Mouse (Mus musculus) A20 (cell line): ENCODE measurements at regions not wholly inside any gene's neighbourhood (a gene's known extent, or its start where the extent isn't known, plus 50 kb on each side); places are given as distances from the start of the nearest gene placed in this dataset.

ENCODE experiments used
- DNase-seq: peaks from one replicate; pipeline ENCODE4 v3.0.0-alpha.2; 2011; ENCODE audit warnings: low read depth, low spot score

DNA sequence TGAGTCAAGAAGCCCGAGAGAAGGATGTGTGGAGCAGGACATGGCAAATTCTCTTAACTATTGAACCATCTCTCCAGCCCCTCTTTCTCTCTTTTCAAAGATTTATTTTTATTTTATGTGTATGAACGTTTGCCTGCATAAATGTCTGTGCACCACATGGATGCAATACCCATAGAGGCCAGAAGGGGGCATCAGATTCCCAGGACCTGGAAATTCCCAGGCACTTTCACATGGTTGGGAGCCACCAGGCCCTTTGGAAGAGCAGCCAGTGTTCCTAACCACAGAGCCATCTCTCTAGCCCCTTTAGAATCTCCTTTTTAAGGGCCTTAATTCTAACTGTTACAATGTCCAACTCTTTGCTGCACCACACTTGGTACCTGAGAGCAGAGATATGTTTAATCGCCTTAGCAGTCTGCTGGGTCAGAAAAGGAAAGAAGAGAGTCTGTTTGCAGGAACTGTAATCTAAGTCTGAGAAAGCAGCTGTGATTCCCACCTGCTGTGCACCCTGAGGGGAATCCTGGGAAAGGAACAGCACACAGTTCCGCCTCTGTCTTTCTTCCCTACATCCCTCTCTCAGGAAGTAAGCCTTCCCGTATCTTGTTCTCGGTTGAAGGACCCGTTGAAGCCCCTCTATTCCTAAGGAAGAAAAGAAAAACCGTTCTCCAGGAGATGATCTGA is 186.8 kb downstream of the Katnal1 start:
- DNase-seq = no peak

DNA sequence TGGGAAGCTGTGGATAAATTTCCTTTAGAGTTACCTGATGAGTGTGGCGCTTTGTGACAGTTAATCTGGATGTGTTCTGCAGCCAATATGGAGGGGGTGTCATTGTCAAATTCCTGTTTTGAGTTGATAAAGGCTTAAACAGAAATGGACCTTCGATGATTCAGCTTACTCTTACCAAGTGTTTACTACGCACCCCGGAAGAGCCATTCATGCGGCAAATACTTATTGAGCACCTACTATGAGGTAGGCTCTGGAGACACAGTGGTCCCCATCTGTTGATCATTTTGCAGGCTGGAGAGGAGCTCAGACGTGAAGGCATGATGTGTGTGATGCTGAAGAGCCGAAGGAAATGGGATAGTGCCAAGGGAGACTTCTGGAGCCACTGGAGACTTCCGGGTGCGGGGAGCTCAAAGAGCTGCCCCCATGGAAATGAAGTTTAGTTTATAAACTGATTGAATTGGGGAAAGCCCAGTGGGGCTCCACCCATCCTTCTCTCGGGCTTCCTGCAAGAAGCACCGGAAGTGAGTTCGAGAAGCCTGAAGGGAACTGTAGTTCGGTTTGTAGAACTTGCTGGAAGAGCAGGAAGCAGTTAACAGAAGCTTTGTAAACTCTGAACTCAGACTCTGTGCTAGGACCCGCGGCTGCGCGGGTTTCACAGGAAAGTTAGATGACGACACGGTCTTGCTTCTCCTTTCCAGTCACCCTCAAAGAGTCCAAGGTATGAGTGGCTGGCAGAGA is 187.7 kb downstream of the Katnal1 start:
- peak; percentile 93 for DNase-seq

DNA sequence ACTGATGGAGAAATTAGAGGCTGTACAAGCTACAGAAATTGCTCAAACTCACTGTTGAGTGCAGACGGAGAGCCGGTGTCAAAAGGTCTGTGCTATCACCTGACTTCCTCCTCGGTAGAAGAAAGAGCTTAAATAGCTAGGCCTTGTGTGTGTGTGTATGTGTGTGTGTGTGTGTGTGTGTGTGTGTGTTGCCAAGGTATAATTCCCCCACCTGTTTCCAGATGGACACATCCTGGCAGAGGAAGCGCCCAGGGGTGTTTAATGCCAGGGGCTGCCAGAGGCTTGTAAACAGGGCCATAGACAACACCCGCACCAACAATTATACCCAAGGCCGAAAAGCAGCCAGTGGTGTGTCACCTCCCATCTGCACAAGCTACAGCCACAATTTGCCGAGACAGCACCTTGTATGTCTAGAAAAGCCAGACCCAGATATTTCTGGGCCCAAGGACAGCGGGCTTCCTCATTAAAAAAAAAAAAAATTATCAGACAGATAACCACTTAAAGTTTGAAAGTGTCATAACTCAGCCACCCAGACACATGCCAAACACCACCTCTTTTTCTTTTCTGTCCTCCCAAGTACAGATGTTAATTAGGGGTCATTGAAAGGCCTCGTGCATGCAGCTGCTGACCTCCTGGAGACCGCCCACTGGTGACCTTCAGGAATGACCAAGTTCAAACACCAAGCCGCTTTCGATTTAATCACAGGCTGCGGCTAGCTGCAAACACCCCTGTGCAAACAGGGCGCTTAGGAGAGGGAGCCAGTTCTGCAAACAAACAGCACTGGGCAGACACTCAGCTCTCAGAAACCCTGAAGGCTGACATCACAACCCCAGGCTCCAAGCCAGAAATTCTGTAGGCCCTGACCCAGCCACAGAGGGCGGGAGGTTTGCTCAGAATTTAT is 188.0 kb upstream of the Ubl3 start:
- peak; percentile 83 for DNase-seq

DNA sequence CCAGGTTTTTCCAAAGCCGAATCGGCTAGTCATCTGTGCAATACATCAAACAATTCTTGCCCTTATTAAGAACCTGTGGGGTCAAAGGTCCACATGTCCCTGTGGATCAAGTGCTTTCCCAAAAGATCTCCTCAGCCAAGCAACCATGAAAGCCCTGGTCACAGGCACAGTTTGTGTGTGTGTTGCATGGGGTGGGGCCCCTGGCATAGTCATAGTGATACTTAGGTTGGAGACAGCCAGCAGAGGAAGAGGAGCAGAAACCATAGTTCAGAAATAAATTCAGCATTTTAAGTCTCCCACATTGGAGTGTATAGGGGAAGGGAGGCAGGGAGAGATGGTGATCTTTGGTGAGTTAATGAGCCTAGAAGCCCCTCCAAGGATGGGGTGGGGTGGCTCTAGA is 187.1 kb upstream of the Ubl3 start:
- DNase-seq = peak; percentile 87

DNA sequence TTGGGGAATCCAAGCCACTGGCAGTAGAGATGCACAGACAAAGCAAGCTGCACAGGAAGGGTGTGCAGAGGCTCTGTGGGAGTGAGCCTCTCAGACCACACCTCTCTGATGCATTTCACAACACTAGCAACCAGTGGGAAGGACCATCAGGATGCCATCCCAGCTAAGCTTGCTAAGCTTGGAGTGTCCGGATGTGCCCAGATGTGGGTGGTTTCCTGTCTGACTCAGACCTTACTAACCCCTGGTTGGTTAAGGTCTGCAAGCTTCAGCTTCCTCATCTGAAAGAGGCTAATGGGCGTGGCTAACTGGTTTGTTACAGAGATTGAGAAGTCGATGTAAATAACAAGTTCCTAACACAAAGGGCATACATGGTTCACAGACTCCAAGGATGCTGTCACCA is 186.6 kb upstream of the Ubl3 start:
- DNase-seq = peak; percentile 94

DNA sequence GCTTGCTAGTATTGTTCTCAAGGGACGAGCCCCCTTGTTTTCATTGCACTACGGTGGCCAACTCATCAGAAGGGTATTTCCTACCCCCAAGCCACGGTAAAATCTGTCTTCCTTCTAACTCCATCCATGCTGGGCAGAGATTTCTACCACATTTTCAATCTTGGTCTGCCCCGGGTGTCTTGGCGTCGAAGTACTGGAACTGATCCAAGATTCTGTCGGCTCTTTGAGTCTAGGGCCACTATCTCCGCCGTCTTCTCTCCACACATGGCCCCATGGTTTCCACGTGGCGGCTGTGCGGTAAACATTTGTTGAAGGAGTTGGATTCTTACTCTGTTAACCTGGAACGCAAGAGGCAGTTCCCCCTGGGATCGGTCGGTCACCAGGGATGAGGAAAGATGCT is 177.0 kb upstream of the Ubl3 start:
- no peak for DNase-seq

DNA sequence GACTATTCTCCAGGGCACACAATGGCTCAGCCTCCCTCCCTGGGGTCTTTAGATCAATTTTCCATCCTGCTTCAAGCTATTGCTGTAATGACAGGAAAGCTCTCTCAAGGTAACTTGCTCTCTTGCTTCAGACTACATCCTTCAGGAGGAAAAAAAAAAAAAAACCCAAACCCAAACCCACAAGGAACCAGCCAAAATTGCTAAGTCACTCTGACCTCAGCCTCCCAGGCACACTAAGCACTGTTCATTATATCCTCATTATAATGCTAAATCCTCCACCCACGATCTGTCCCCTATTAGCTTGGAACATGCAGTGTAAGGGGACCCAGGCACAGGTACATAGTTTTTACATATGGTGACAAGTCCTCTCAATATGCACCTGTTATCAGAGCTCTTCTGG is 175.9 kb upstream of the Ubl3 start:
- no peak for DNase-seq

DNA sequence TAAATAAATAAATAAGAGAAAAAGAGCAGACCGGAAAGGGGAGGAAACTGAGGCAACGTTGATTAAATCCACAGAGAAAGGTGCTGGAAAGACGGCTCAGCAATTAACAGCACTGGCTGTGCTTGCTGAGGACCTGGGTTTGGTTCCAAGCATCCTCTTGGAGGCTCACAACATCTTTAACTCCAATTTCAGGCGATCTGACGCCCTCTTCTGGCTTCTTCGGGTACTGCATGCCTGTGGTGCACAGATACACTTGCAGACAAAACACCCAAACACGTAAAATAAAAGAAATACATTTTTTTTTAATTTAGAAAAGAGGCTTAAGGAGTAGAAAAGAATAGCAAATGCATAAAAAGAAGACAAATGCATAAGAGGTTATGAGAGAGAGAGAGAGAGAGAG is 173.9 kb upstream of the Ubl3 start:
- no peak for DNase-seq

DNA sequence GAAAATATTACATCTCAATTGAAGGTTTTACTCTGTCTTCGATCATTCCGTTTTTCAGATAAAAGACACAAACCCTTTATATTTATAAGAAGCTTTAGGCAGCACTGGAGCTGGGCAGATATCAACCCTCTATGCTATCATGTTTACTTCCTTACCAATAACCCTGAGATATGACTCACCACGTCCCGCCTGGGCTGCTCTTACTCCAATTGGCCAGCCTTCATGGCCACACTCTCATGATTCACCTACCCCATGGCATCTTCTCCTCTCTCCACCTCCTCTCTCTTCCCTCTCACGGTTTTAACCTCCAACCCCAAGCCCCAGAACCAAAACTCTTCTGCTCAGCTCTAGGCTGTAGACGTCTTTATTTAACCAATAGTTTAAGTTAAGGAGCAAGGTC is 171.9 kb upstream of the Ubl3 start:
- DNase-seq = no peak

DNA sequence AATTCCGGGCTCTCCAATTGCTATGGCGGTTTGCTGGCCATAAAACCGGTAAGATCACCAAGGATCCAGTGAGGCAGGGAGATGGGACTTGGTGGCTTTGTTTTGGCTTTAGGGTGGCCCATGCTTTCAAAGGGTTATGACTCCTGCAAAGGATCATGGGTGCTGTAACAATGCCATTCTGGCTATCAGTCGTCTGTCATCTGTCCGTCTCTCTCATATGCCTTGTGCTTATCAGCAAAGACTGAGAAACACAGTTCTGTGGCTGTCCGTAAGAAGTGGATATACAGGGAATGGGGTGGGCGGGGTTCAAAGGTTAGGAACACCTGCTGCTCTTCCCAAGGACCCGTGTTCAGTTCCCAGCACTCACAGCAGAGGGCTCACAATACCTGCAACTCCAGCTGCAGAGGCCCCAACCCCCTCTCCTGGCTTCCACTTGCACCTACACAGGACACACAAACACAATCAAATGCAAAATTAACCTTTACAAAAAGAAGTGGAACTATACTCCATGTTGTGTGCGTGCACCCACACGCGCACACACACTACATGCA is 171.2 kb upstream of the Ubl3 start:
- DNase-seq = no peak

DNA sequence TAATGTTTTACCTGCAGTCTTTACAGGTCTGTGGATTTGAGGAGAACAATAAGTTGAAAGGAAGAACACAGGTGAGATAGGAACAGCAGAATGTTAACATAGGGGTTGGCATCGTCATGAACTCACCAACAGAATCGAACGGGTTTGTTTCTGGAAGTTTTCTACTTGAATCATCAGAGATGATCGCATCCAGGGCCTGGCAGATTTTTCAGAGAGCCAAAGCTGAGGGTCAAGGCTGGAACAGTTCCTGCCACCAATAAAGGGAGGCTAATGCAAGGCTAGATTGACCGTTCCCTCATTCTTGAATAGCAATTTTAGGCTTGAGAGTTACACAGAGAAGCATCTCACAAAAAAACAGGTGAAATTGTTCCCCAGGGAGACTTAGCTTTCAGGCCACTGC is 168.0 kb upstream of the Ubl3 start:
- DNase-seq = no peak

DNA sequence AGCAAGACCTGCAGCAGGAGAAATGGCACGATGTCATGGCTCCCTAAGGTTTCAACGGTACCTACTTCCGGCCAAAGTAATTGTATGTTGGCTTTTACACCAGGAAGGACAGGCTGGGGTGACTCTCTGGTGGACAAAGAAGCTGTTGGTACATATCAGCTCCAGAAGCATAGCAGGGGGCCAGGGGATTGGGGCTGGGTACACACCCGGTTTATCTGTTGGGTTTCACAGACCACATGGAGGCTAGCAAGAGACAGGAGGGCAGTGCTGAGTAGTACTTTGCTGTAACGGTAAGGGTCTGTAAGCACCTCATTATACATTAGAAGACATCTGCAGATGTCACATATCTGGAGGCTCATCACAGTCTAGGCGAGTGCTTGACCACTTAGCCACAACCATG is 164.0 kb upstream of the Ubl3 start:
- no peak for DNase-seq

DNA sequence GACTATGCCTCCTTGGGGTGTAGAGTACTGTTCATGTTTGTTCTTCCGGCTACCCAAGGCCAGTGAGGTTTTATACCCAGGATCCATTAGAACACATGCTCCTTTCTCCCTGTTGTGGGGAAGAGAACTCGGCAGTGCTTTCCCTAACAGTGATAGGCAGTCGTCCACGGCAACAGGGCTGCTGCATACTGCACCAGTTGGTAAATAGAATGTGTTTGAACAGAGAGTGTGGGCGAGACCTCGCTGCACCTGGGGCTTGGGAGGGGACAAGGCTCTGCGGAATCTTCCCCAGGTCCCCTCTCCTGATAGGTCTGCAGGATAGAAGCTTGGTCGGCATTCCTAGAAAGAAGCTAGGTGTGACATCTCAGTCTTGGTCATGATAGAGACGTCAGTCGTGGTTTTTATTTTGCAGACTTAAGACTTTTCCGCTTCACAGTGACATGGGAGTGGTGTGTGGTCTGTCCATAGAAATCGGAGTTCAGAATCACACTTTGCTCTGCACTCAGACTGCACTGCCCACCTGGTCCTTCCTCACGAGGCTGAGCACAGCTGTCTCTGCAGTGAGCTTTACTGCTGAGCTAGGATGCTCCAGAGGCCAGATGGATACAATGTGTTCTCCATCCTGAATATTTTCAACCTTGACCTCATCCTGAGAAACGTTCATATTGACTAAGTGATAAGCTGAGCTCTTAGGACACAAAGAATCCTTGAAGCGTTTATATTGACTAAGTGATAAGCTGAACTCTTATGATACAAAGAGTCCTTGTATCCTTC is 162.8 kb upstream of the Ubl3 start:
- no peak for DNase-seq

DNA sequence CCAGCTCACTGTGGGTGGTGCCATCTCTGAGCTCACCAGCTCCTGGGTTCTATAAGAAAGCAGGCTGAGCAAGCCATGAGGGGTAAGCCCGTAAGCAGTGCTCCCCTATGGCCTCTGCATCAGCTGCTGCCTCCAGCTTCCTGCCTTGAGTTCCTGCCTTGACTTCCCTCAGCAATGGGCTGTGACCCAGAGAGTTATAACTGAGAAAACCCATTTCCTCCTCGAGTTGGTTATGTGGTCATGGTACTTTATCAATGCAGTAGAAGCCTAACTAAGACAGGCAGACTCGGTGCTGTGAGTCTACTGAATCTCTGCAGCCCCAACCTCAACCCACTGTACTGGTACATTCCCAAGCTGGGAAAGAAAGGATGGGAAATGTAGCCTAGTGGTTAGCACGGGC is 162.2 kb upstream of the Ubl3 start:
- no peak for DNase-seq

DNA sequence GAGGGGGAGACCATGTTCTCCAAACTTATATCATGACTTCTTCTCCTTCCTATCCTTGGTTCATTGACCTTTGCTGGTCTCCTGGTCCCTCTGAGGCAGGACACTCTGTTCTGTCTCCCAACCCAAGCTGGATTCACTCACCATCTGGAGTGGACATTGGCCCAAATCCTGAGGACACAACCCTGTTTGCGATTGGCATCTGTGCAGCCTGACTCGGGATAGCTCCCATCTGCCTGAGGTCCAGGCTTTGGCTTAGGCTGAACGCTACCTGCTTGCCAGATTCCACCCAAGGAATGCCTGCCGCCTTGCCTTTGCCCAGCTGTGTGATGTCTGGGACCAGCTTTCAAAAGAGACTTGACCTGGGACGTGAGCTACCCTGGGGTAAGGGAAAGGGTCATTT is 161.2 kb upstream of the Ubl3 start:
- no peak for DNase-seq

DNA sequence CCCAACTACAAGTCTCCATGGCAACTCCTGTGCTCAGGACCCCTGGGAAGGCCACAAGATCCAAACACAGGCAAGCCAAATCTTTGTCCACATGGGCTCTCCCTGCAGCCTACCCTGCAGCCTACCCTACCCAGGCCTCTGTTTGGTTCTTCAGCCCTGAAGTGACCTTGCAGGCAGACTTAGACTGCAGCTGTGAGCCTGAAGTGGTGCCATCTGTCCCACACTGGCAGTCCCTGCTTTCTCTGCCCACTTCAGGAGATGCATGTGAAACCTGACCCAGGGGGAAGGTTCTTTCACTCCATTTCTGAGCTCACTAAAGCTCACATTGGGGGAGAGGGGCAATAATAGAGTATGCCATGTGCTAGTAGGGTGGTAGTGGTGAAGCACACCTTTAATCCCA is 160.4 kb upstream of the Ubl3 start:
- DNase-seq = no peak

DNA sequence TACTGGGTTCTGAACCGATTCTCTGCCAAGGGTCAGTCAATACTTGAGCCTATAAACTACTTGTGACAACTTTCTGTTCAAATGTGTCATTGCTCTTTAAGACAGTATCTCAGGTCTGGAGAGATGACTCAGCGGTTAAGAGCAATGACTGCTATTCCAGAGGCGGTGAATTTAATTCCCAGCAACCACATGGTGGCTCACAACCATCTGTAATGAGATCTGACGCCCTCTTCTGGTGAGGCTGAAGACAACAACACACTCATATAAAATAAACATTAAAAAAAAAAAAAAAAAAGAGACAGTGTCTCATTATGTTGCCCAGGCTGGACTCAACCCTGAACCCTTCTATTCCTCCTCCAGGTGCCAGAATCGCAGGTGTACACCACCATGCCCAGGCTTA is 159.0 kb upstream of the Ubl3 start:
- no peak for DNase-seq

DNA sequence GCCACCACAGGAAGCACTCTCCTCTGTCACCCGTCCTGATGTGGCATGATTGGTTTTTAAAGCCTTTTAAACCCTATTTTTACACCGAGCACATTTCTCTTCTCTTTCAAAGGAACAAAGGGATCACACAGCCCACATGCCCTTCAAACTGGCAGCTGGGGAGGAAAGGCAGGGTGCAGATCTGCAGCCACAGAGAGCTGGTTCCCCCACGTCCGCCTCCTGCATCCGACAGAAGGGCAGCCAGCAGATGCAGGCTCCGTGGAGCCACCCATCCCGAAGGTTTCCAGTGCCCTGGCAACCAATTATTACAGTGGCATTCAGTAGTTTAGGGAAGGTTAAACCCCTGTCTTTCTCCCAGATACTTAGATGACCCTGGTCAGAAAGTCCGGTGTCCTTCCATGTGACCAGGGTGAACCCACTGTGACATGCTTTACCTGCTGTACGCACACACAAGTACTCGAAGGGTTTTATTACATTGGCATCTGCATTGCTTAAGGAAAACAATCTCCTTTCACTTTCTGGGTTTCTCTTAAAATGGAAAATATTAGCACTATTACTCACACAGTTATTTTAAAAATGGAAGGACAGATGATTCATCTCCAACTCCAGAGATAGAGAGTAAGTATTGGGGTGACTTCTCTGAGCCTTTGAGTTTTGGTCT is 156.7 kb upstream of the Ubl3 start:
- DNase-seq = no peak

DNA sequence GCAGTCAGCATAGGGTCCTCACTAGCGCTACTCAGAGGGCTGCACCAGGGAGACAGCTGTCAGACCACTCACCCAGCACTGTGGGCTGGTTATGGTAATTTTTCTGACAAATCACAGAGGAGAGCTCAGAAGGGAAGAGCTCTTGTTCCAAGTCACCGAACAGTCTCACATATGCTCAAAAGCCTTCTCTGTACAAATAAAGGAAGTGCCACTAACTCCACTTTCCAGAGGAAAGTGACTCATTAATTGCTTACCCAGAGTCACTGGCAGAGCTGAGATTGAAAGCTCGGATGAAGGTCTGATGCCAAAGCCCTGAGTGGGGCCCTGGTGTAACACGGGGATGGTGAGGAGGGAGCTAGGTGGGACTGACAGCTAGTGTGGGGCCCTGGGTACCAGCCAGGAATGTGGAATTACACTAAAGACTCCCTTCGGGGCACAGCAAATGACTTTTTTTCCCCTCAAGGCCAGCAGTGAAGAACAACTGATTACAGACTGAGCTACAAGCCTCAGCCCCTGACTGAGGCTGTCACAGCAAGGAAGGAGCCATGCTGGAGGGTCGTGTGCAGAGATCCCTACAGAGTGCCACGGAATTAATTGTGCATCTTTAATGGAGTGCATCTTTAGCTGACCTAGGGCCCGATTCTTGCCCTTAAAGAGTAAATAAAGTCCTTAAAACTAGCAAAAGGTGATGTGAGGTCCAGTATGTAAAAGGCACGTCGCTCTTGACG is 155.6 kb upstream of the Ubl3 start:
- DNase-seq = peak; percentile 32

DNA sequence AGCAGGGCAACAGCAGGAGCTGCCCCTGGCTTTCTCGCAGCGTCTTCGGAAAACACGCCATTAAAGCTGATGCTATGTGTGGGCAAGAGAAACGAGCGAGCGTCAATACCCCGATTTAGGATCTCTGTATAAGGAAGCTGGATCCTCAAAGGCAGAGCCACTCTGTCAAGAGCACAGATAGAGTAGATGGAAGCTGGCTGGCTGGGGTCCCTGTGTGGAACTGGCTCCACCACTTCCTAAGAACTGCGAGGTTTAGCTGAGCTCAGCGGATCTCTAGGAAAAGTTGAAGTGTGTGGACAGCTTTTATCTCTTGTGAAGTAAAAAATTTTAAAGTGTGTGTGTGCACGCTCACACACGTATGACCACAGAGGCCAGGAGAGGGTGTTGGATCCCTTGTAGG is 154.7 kb upstream of the Ubl3 start:
- DNase-seq = no peak
